Mouse (Mus musculus): ENCODE data around the gene Olfr1444. TPM values are rescaled to one million over a fixed set of nuclear protein-coding genes. Genes with fewer than 3 reads are reported as not detected.
A peak's percentile ranks its signal among the peaks of the same experiment; 100 is the strongest.

The Olfr1444 gene
- total RNA-seq (2014; rRNA removed; ENCODE audit: low replicate concordance) (not detected in 2 replicates), polyA plus RNA-seq (2015; fragmentation: Nextera tagmentation; extraction: Ambion mirVana) (not detected in 2 replicates)

- Histone ChIP-seq H3K36me3 (replicated peaks; ENCODE audit: control insufficient read depth, insufficient read depth, low read length) (no peaks in the 10 kb centered on the region), H3K4me1 (ENCODE audit: control insufficient read depth, insufficient read depth) (no peaks in the 10 kb centered on the region), H3K4me2 (ENCODE audit: low read depth, low read length) (no peak within 1 kb of the TSS), H3K4me3 (ENCODE audit: low read depth, low read length) (no peak within 1 kb of the TSS), H3K27me3 (ENCODE audit: control insufficient read depth, insufficient read depth, low read length) (no peaks in the 10 kb centered on the region), H3K9ac (replicated peaks; ENCODE audit: low read depth, low read length) (no peak within 1 kb of the TSS), H3K9me3 (replicated peaks; ENCODE audit: control insufficient read depth, low read length) (no peaks in the 10 kb centered on the region), H3K27ac (ENCODE audit: low read depth) (no peak within 1 kb of the TSS)
- no peak for ATAC-seq (ENCODE audit: insufficient read depth, low read depth)
- DNase-seq (ENCODE audit: low spot score) = no peak
- WGBS = 33% methylated on average over 1 of the region's 1 CpGs
- TF ChIP-seq EP300 (IDR thresholded peaks at IDR 0.05; ENCODE audit: low read depth) (no peak), CTCF (IDR thresholded peaks at IDR 0.05; ENCODE audit: low read depth) (no peak)
Observed at GRCm38 (mm10) chr19:12856983-12857382, at the start of gene Olfr1444. Gene Olfr1444, plus strand, starts transcription at chr19:12857283.

- H3K9me3 ChIP-seq (replicated peaks; ENCODE audit: control insufficient read depth, low read length) = no peaks in the 10 kb centered on the region
- no peak overlapping the region for H3K4me3 ChIP-seq (ENCODE audit: low read depth, low read length)
- no peaks in the 10 kb centered on the region for H3K36me3 ChIP-seq (replicated peaks; ENCODE audit: control insufficient read depth, insufficient read depth, low read length)
- no peak overlapping the region for H3K27ac ChIP-seq (ENCODE audit: low read depth)
- no peak overlapping the region for H3K9ac ChIP-seq (replicated peaks; ENCODE audit: low read depth, low read length)
- no peak for ATAC-seq (ENCODE audit: insufficient read depth, low read depth)
- no peak for DNase-seq (ENCODE audit: low spot score)
- no peaks in the 10 kb centered on the region for H3K4me1 ChIP-seq (ENCODE audit: control insufficient read depth, insufficient read depth)
- H3K4me2 ChIP-seq (ENCODE audit: low read depth, low read length) = no peak overlapping the region
- TF ChIP-seq CTCF (IDR thresholded peaks at IDR 0.05; ENCODE audit: low read depth) (no peak), EP300 (IDR thresholded peaks at IDR 0.05; ENCODE audit: low read depth) (no peak)
- H3K27me3 ChIP-seq (ENCODE audit: control insufficient read depth, insufficient read depth, low read length) = no peaks in the 10 kb centered on the region
- 41% methylated on average over 1 of the region's 1 CpGs for whole genome bisulfite sequencing
Observed at GRCm38 (mm10) chr19:12812644-12813364, 44.3 kb upstream of the Olfr1444 start.

GRCm38 (mm10) chr19:12813883-12814282 is 43.2 kb upstream of the Olfr1444 start:
- no peak overlapping the region for H3K9ac ChIP-seq (replicated peaks; ENCODE audit: low read depth, low read length)
- 68% methylated on average over 1 of the region's 1 CpGs for WGBS
- no peaks in the 10 kb centered on the region for H3K9me3 ChIP-seq (replicated peaks; ENCODE audit: control insufficient read depth, low read length)
- H3K4me1 ChIP-seq (ENCODE audit: control insufficient read depth, insufficient read depth) = no peaks in the 10 kb centered on the region
- no peaks in the 10 kb centered on the region for H3K27me3 ChIP-seq (ENCODE audit: control insufficient read depth, insufficient read depth, low read length)
- no peak overlapping the region for H3K27ac ChIP-seq (ENCODE audit: low read depth)
- no peak for DNase-seq (ENCODE audit: low spot score)
- H3K4me3 ChIP-seq (ENCODE audit: low read depth, low read length) = no peak overlapping the region
- no peak for ATAC-seq (ENCODE audit: insufficient read depth, low read depth)
- no peak for TF ChIP-seq EP300 (IDR thresholded peaks at IDR 0.05; ENCODE audit: low read depth)
- no peak for TF ChIP-seq CTCF (IDR thresholded peaks at IDR 0.05; ENCODE audit: low read depth)
- H3K4me2 ChIP-seq (ENCODE audit: low read depth, low read length) = no peak overlapping the region
- H3K36me3 ChIP-seq (replicated peaks; ENCODE audit: control insufficient read depth, insufficient read depth, low read length) = no peaks in the 10 kb centered on the region

GRCm38 (mm10) chr19:12818507-12818906 is 38.6 kb upstream of the Olfr1444 start:
- Histone ChIP-seq H3K36me3 (replicated peaks; ENCODE audit: control insufficient read depth, insufficient read depth, low read length) (no peaks in the 10 kb centered on the region), H3K4me1 (ENCODE audit: control insufficient read depth, insufficient read depth) (no peaks in the 10 kb centered on the region), H3K27ac (ENCODE audit: low read depth) (no peak overlapping the region), H3K9me3 (replicated peaks; ENCODE audit: control insufficient read depth, low read length) (no peaks in the 10 kb centered on the region), H3K9ac (replicated peaks; ENCODE audit: low read depth, low read length) (no peak overlapping the region), H3K4me3 (ENCODE audit: low read depth, low read length) (no peak overlapping the region), H3K4me2 (ENCODE audit: low read depth, low read length) (no peak overlapping the region), H3K27me3 (ENCODE audit: control insufficient read depth, insufficient read depth, low read length) (no peaks in the 10 kb centered on the region)
- TF ChIP-seq CTCF (IDR thresholded peaks at IDR 0.05; ENCODE audit: low read depth) = no peak
- TF ChIP-seq EP300 (IDR thresholded peaks at IDR 0.05; ENCODE audit: low read depth) = no peak
- 78% methylated on average over 1 of the region's 1 CpGs for WGBS
- no peak for ATAC-seq (ENCODE audit: insufficient read depth, low read depth)
- DNase-seq (ENCODE audit: low spot score) = no peak

GRCm38 (mm10) chr19:12820383-12820782 is 36.7 kb upstream of the Olfr1444 start:
- DNase-seq (ENCODE audit: low spot score) = peak; percentile 31
- no peaks in the 10 kb centered on the region for H3K36me3 ChIP-seq (replicated peaks; ENCODE audit: control insufficient read depth, insufficient read depth, low read length)

More at GRCm38 (mm10) chr19:12820383-12820782, 36.7 kb upstream of the Olfr1444 start:
- Histone ChIP-seq H3K4me2 (ENCODE audit: low read depth, low read length) (no peak overlapping the region), H3K9me3 (replicated peaks; ENCODE audit: control insufficient read depth, low read length) (no peaks in the 10 kb centered on the region), H3K27ac (ENCODE audit: low read depth) (no peak overlapping the region), H3K4me1 (ENCODE audit: control insufficient read depth, insufficient read depth) (no peaks in the 10 kb centered on the region), H3K9ac (replicated peaks; ENCODE audit: low read depth, low read length) (no peak overlapping the region), H3K4me3 (ENCODE audit: low read depth, low read length) (no peak overlapping the region), H3K27me3 (ENCODE audit: control insufficient read depth, insufficient read depth, low read length) (no peaks in the 10 kb centered on the region)
- no peak for ATAC-seq (ENCODE audit: insufficient read depth, low read depth)
- WGBS = 22% methylated on average over 4 of the region's 4 CpGs
- TF ChIP-seq EP300 (IDR thresholded peaks at IDR 0.05; ENCODE audit: low read depth) (no peak), CTCF (IDR thresholded peaks at IDR 0.05; ENCODE audit: low read depth) (peak; percentile 58)
